Mouse (Mus musculus) ES-E14 (cell line): ENCODE results near the gene Hmgcs2. TPM values are rescaled to one million over a fixed set of nuclear protein-coding genes. Genes with fewer than 3 reads are reported as not detected.

ENCODE experiments used
- DNase-seq: peaks from one replicate; pipeline ENCODE4 v3.0.0-alpha.2; 2013; ENCODE audit warnings: low read depth, low spot score
- H3K27ac ChIP-seq: 2 replicates; pipeline ENCODE4 v1.5.1; 2012; ENCODE audit warnings: low read depth, mild to moderate bottlenecking, low read length, moderate library complexity, mixed read lengths; ENCODE audit not compliant: poor library complexity, insufficient read depth, severe bottlenecking
- H3K36me3 ChIP-seq: 2 replicates; pipeline ENCODE4 v1.6.1; 2012; ENCODE audit warnings: mild to moderate bottlenecking, low read length, moderate library complexity, mixed read lengths; ENCODE audit not compliant: control insufficient read depth, poor library complexity, insufficient read depth, severe bottlenecking
- H3K4me1 ChIP-seq, 2 experiments: fragments of 150-350 bp in 1 of 2; sonication (generic) in 1 of 2; 2 replicates each; pipeline ENCODE4 v1.6.1; 2012; ENCODE audit warnings: low read length in 2 of 2, mild to moderate bottlenecking in 1 of 2, mixed read lengths in 1 of 2; ENCODE audit not compliant: control insufficient read depth in 2 of 2, insufficient read depth in 2 of 2, poor library complexity in 1 of 2
- H3K4me3 ChIP-seq, 2 experiments: fragments of 150-350 bp in 1 of 2; sonication (generic) in 1 of 2; 2 replicates each; pipeline ENCODE4 v1.5.1; 2012; ENCODE audit warnings: low read length in 2 of 2, low read depth in 1 of 2, mild to moderate bottlenecking in 1 of 2, mixed read lengths in 1 of 2; ENCODE audit not compliant: insufficient read depth in 1 of 2, poor library complexity in 1 of 2, severe bottlenecking in 1 of 2
- H3K9ac ChIP-seq: 2 replicates; pipeline ENCODE4 v1.6.1; 2012; ENCODE audit warnings: low read depth, mild to moderate bottlenecking, low read length, mixed read lengths; ENCODE audit not compliant: poor library complexity, insufficient read depth, severe bottlenecking
- H3K9me3 ChIP-seq: fragments of 150-350 bp; sonication (generic); 2 replicates; pipeline ENCODE4 v1.6.1; 2012; ENCODE audit warnings: low read depth, mild to moderate bottlenecking, low read length; ENCODE audit not compliant: control insufficient read depth, insufficient read depth
- CHD2 ChIP-seq: IDR thresholded peaks from 2 replicates; pipeline ENCODE4 v1.6.1; 2014; ENCODE audit warnings: mild to moderate bottlenecking, low read depth, low read length, inconsistent platforms
- HCFC1 ChIP-seq: IDR thresholded peaks from 2 replicates; pipeline ENCODE4 v1.6.1; 2012; ENCODE audit warnings: low read length, inconsistent platforms, borderline replicate concordance; ENCODE audit not compliant: insufficient read depth
- MAFK ChIP-seq: IDR thresholded peaks from 2 replicates; pipeline ENCODE4 v1.6.1; 2014; ENCODE audit warnings: mild to moderate bottlenecking, low read depth, low read length, inconsistent platforms; ENCODE audit not compliant: insufficient read depth
- ZC3H11A ChIP-seq: IDR thresholded peaks from 2 replicates; pipeline ENCODE4 v1.6.1; 2012; ENCODE audit warnings: low read depth, mild to moderate bottlenecking, inconsistent platforms, low read length, borderline replicate concordance
- ZNF384 ChIP-seq: IDR thresholded peaks from 2 replicates; pipeline ENCODE4 v1.6.1; 2012; ENCODE audit warnings: low read depth, low read length, inconsistent platforms
- in situ Hi-C, 2 experiments: fragments of 600-800 bp; cut with MboI; formaldehyde crosslinking; loops; one replicate each; pipeline ENCODE4 v1.15.1; 2025; ENCODE audit warnings: low sequenced_read_pairs in 2 of 2, inconsistent platforms in 1 of 2; ENCODE audit not compliant: unreplicated experiment in 2 of 2
- total RNA-seq: library from RNA; depleted of rRNA; stranded (reverse); fragments of 300-350 nt; gene quantifications from 2 replicates; pipeline ENCODE4 v1.2.3, GENCODE M21; 2012

The Hmgcs2 gene
- total RNA-seq, 1 experiment: not detected

GRCm38 (mm10) chr3:98259271-98259751, 20.9 kb upstream of the Hmgcs2 start:
- Histone ChIP-seq H3K9me3 (no peaks in the 10 kb centered on the region), H3K36me3 (no peaks in the 10 kb centered on the region), H3K4me1 (peaks cover 0 to 2% of the 10 kb centered on the region in 2 experiments; a peak in 1 of 4 replicates), H3K4me3 (no peak overlapping the region), H3K27ac (no peak overlapping the region), H3K9ac (no peak overlapping the region)
- TF ChIP-seq CHD2 (no peak), ZC3H11A (no peak), ZNF384 (no peak), MAFK (no peak), HCFC1 (no peak)
- DNase-seq: no peak
- in situ Hi-C loops: no loop called here

- Histone ChIP-seq H3K36me3 (no peaks in the 10 kb centered on the region), H3K4me3 (no peak overlapping the region), H3K4me1 (no peaks in the 10 kb centered on the region), H3K9me3 (no peaks in the 10 kb centered on the region), H3K9ac (no peak overlapping the region), H3K27ac (no peak overlapping the region)
- no peak for DNase-seq
- in situ Hi-C loops: no loop called here
- TF ChIP-seq ZNF384 (no peak), ZC3H11A (no peak), MAFK (no peak), HCFC1 (no peak), CHD2 (no peak)
Observed at GRCm38 (mm10) chr3:98260534-98260933, 19.7 kb upstream of the Hmgcs2 start.

- Histone ChIP-seq H3K4me1 (no peaks in the 10 kb centered on the region), H3K9ac (no peak overlapping the region), H3K27ac (no peak overlapping the region), H3K4me3 (no peak overlapping the region), H3K36me3 (no peaks in the 10 kb centered on the region), H3K9me3 (no peaks in the 10 kb centered on the region)
- TF ChIP-seq MAFK: no peak
- no peak for TF ChIP-seq ZNF384
- DNase-seq: no peak
- in situ Hi-C loops: no loop called here
Observed at GRCm38 (mm10) chr3:98261415-98261814, 18.8 kb upstream of the Hmgcs2 start.

GRCm38 (mm10) chr3:98262133-98262532, 18.1 kb upstream of the Hmgcs2 start:
- TF ChIP-seq ZNF384 (no peak), MAFK (no peak), ZC3H11A (no peak), HCFC1 (no peak), CHD2 (no peak)
- Histone ChIP-seq H3K4me1 (no peaks in the 10 kb centered on the region), H3K9me3 (no peaks in the 10 kb centered on the region), H3K9ac (no peak overlapping the region), H3K36me3 (no peaks in the 10 kb centered on the region), H3K27ac (no peak overlapping the region), H3K4me3 (no peak overlapping the region)
- in situ Hi-C loops: no loop called here
- DNase-seq: no peak

- H3K36me3 ChIP-seq: no peaks in the 10 kb centered on the region
- no peak overlapping the region for H3K9ac ChIP-seq
- no peaks in the 10 kb centered on the region for H3K4me1 ChIP-seq
- H3K27ac ChIP-seq: no peak overlapping the region
- no peak for TF ChIP-seq ZNF384
- TF ChIP-seq CHD2: no peak
- TF ChIP-seq HCFC1: no peak
- no peak for TF ChIP-seq MAFK
- TF ChIP-seq ZC3H11A: no peak
- no peak for DNase-seq
- in situ Hi-C loops: no loop called here
- no peaks in the 10 kb centered on the region for H3K9me3 ChIP-seq
- H3K4me3 ChIP-seq: no peak overlapping the region
Observed at GRCm38 (mm10) chr3:98267249-98267651, 13.0 kb upstream of the Hmgcs2 start.
